Mouse (Mus musculus): ENCODE measurements around the gene Zkscan8. TPM values are rescaled to one million over a fixed set of nuclear protein-coding genes. Genes with fewer than 3 reads are reported as not detected.

The Zkscan8 gene
- total RNA-seq, 2 experiments from 2014 or later = 12.3 to 23.6 TPM

Other genes with a start within 250 kb of the Zkscan8 start
- gene Gpx5, start 238.4 kb downstream of the Zkscan8 start, total RNA-seq (2014; fragmentation: Nextera tagmentation) = not detected in 2 replicates
- gene Gpx5, start 238.4 kb downstream of the Zkscan8 start, total RNA-seq (2017) = not detected in 2 replicates
- not detected in 2 replicates for gene Gpx6, start 219.0 kb downstream of the Zkscan8 start, total RNA-seq (2014; fragmentation: Nextera tagmentation)
- not detected in 2 replicates for gene Gpx6, start 219.0 kb downstream of the Zkscan8 start, total RNA-seq (2017)
- gene Olfr1367, start 184.2 kb downstream of the Zkscan8 start, total RNA-seq (2014; fragmentation: Nextera tagmentation) = not detected in 2 replicates
- not detected in 2 replicates for gene Olfr1367, start 184.2 kb downstream of the Zkscan8 start, total RNA-seq (2017)
- 8.5 and 11.1 TPM in 2 replicates for gene Zscan12, start 168.3 kb downstream of the Zkscan8 start, total RNA-seq (2014; fragmentation: Nextera tagmentation)
- gene Zscan12, start 168.3 kb downstream of the Zkscan8 start, total RNA-seq (2017) = 11.0 and 20.0 TPM in 2 replicates
- gene Zkscan3, start 128.4 kb downstream of the Zkscan8 start, total RNA-seq (2014; fragmentation: Nextera tagmentation) = 45.1 and 49.1 TPM in 2 replicates
- 28.8 and 32.3 TPM in 2 replicates for gene Zkscan3, start 128.4 kb downstream of the Zkscan8 start, total RNA-seq (2017)
- gene Pgbd1, start 90.1 kb downstream of the Zkscan8 start, total RNA-seq (2014; fragmentation: Nextera tagmentation) = 2.8 and 4.3 TPM in 2 replicates
- gene Pgbd1, start 90.1 kb downstream of the Zkscan8 start, total RNA-seq (2017) = 4.5 and 6.1 TPM in 2 replicates
- 11.1 and 23.8 TPM in 2 replicates for gene Zscan26, start 77.4 kb downstream of the Zkscan8 start, total RNA-seq (2014; fragmentation: Nextera tagmentation)
- gene Zscan26, start 77.4 kb downstream of the Zkscan8 start, total RNA-seq (2017) = 16.8 and 21.2 TPM in 2 replicates
- gene Nkapl, start 62.6 kb downstream of the Zkscan8 start, total RNA-seq (2014; fragmentation: Nextera tagmentation) = not detected in 2 replicates
- gene Nkapl, start 62.6 kb downstream of the Zkscan8 start, total RNA-seq (2017) = 1.1 TPM in 1 of 2 replicates, not detected in the other
- not detected in 2 replicates for gene Zkscan4, start 52.2 kb downstream of the Zkscan8 start, total RNA-seq (2014; fragmentation: Nextera tagmentation)
- not detected in 2 replicates for gene Zkscan4, start 52.2 kb downstream of the Zkscan8 start, total RNA-seq (2017)
- not detected in 2 replicates for gene Gm10065, start 51.7 kb downstream of the Zkscan8 start, total RNA-seq (2014; fragmentation: Nextera tagmentation)
- not detected in 2 replicates for gene Gm10065, start 51.7 kb downstream of the Zkscan8 start, total RNA-seq (2017)
- gene AK157302, start 35.9 kb downstream of the Zkscan8 start, total RNA-seq (2014; fragmentation: Nextera tagmentation) = 2.1 and 2.6 TPM in 2 replicates
- gene AK157302, start 35.9 kb downstream of the Zkscan8 start, total RNA-seq (2017) = 0.19 and 0.23 TPM in 2 replicates
- gene Gm11273, start 29.7 kb downstream of the Zkscan8 start, total RNA-seq (2014; fragmentation: Nextera tagmentation) = 3.7 and 8.4 TPM in 2 replicates
- 2.0 and 10.4 TPM in 2 replicates for gene Gm11273, start 29.7 kb downstream of the Zkscan8 start, total RNA-seq (2017)
- not detected in 2 replicates for gene Olfr1366, start 11.7 kb upstream of the Zkscan8 start, total RNA-seq (2014; fragmentation: Nextera tagmentation)
- gene Olfr1366, start 11.7 kb upstream of the Zkscan8 start, total RNA-seq (2017) = not detected in 2 replicates
- not detected in 2 replicates for gene Olfr1535, start 28.8 kb upstream of the Zkscan8 start, total RNA-seq (2014; fragmentation: Nextera tagmentation)
- gene Olfr1535, start 28.8 kb upstream of the Zkscan8 start, total RNA-seq (2017) = not detected in 2 replicates
- not detected in 2 replicates for gene Olfr1364, start 50.6 kb upstream of the Zkscan8 start, total RNA-seq (2014; fragmentation: Nextera tagmentation)
- not detected in 2 replicates for gene Olfr1364, start 50.6 kb upstream of the Zkscan8 start, total RNA-seq (2017)
- not detected in 2 replicates for gene Olfr1362, start 82.9 kb upstream of the Zkscan8 start, total RNA-seq (2014; fragmentation: Nextera tagmentation)
- not detected in 2 replicates for gene Olfr1362, start 82.9 kb upstream of the Zkscan8 start, total RNA-seq (2017)
- gene Olfr11, start 111.4 kb upstream of the Zkscan8 start, total RNA-seq (2014; fragmentation: Nextera tagmentation) = not detected in 2 replicates
- not detected in 2 replicates for gene Olfr11, start 111.4 kb upstream of the Zkscan8 start, total RNA-seq (2017)
- not detected in 2 replicates for gene Olfr1361, start 132.3 kb upstream of the Zkscan8 start, total RNA-seq (2014; fragmentation: Nextera tagmentation)
- not detected in 2 replicates for gene Olfr1361, start 132.3 kb upstream of the Zkscan8 start, total RNA-seq (2017)
- not detected in 2 replicates for gene Olfr1360, start 146.3 kb upstream of the Zkscan8 start, total RNA-seq (2014; fragmentation: Nextera tagmentation)
- not detected in 2 replicates for gene Olfr1360, start 146.3 kb upstream of the Zkscan8 start, total RNA-seq (2017)
- not detected in 2 replicates for gene Olfr1359, start 167.0 kb upstream of the Zkscan8 start, total RNA-seq (2014; fragmentation: Nextera tagmentation)
- gene Olfr1359, start 167.0 kb upstream of the Zkscan8 start, total RNA-seq (2017) = not detected in 2 replicates
- gene Hist1h2bl, start 185.0 kb upstream of the Zkscan8 start, total RNA-seq (2014; fragmentation: Nextera tagmentation) = 430 and 709 TPM in 2 replicates
- gene Hist1h2bl, start 185.0 kb upstream of the Zkscan8 start, total RNA-seq (2017) = 345 and 387 TPM in 2 replicates
- 3.0 and 26.7 TPM in 2 replicates for gene Hist1h2ai, start 185.3 kb upstream of the Zkscan8 start, total RNA-seq (2014; fragmentation: Nextera tagmentation)
- gene Hist1h2ai, start 185.3 kb upstream of the Zkscan8 start, total RNA-seq (2017) = 582 and 1,238 TPM in 2 replicates
- gene Hist1h3h, start 186.5 kb upstream of the Zkscan8 start, total RNA-seq (2014; fragmentation: Nextera tagmentation) = 21.9 TPM in 1 of 2 replicates, not detected in the other
- 175 and 228 TPM in 2 replicates for gene Hist1h3h, start 186.5 kb upstream of the Zkscan8 start, total RNA-seq (2017)
- gene Hist1h2bm, start 190.9 kb upstream of the Zkscan8 start, total RNA-seq (2014; fragmentation: Nextera tagmentation) = 242 and 265 TPM in 2 replicates
- 262 and 417 TPM in 2 replicates for gene Hist1h2bm, start 190.9 kb upstream of the Zkscan8 start, total RNA-seq (2017)
- gene Hist1h4j, start 203.9 kb upstream of the Zkscan8 start, total RNA-seq (2014; fragmentation: Nextera tagmentation) = 3.8 and 29.3 TPM in 2 replicates
- gene Hist1h4j, start 203.9 kb upstream of the Zkscan8 start, total RNA-seq (2017) = 302 and 554 TPM in 2 replicates
- 396 and 799 TPM in 2 replicates for gene Hist1h4k, start 219.4 kb upstream of the Zkscan8 start, total RNA-seq (2014; fragmentation: Nextera tagmentation)
- gene Hist1h4k, start 219.4 kb upstream of the Zkscan8 start, total RNA-seq (2017) = 1,621 and 1,651 TPM in 2 replicates
- 179 and 217 TPM in 2 replicates for gene Hist1h2ak, start 222.7 kb upstream of the Zkscan8 start, total RNA-seq (2014; fragmentation: Nextera tagmentation)
- 715 and 1,091 TPM in 2 replicates for gene Hist1h2ak, start 222.7 kb upstream of the Zkscan8 start, total RNA-seq (2017)
- 483 and 930 TPM in 2 replicates for gene Hist1h2bn, start 223.0 kb upstream of the Zkscan8 start, total RNA-seq (2014; fragmentation: Nextera tagmentation)
- 1,170 and 1,659 TPM in 2 replicates for gene Hist1h2bn, start 223.0 kb upstream of the Zkscan8 start, total RNA-seq (2017)
- gene Hist1h1b, start 249.5 kb upstream of the Zkscan8 start, total RNA-seq (2014; fragmentation: Nextera tagmentation) = 569 and 631 TPM in 2 replicates
- gene Hist1h1b, start 249.5 kb upstream of the Zkscan8 start, total RNA-seq (2017) = 1,368 and 2,131 TPM in 2 replicates

Data from megakaryocyte-erythroid progenitor cell, adult 5-6 weeks (primary cell).